Mouse (Mus musculus): Measurements from ENCODE around the gene Pfn4. TPM values are rescaled to one million over a fixed set of nuclear protein-coding genes. Genes with fewer than 3 reads are reported as not detected.
"Not testable (repeated sequence)": the region's sequence is repeated elsewhere in the genome, so short reads cannot be mapped to it uniquely, and the experiment has no call there.

Gene Pfn4
- polyA plus RNA-seq, 1 experiment from 2014 or later: 5.2 TPM

- Histone ChIP-seq H3K4me1 (replicated peaks; ENCODE audit: insufficient read depth, low read length) (no peaks in the 10 kb centered on the region), H3K27ac (no peak overlapping the region), H3K9me3 (replicated peaks; ENCODE audit: low read length) (no peaks in the 10 kb centered on the region), H3K27me3 (ENCODE audit: insufficient read depth, low read length) (no peaks in the 10 kb centered on the region), H3K4me2 (ENCODE audit: low read length) (no peak overlapping the region), H3K36me3 (ENCODE audit: insufficient read depth, low read length) (no peaks in the 10 kb centered on the region), H3K4me3 (replicated peaks; ENCODE audit: low read depth, low read length) (no peak overlapping the region), H3K9ac (ENCODE audit: low read depth, low read length) (no peak overlapping the region)
- 23% methylated on average over 4 of the region's 4 CpGs for WGBS
- DNase-seq (ENCODE audit: low spot score): peak; percentile 46
- ATAC-seq (replicated peaks; ENCODE audit: low FRiP score, low read depth): no peak
- no peak for TF ChIP-seq CTCF (IDR thresholded peaks at IDR 0.05; ENCODE audit: low read depth)
Measured at GRCm38 (mm10) chr12:4732332-4732731, 36.5 kb upstream of the Pfn4 start.

- 84% methylated on average over 18 of the region's 18 CpGs for WGBS
- no peaks in the 10 kb centered on the region for H3K36me3 ChIP-seq (ENCODE audit: insufficient read depth, low read length)
- H3K4me2 ChIP-seq (ENCODE audit: low read length): no peak within 1 kb of the TSS
Measured at GRCm38 (mm10) chr12:4738031-4738576, 30.7 kb upstream of the Pfn4 start, which contains the start of gene Fam228a. Gene Fam228a (minus strand): TSS chr12:4738430.

GRCm38 (mm10) chr12:4740823-4741222 lies 28.0 kb upstream of the Pfn4 start:
- H3K9ac ChIP-seq (ENCODE audit: low read depth, low read length): no peak overlapping the region
- no peaks in the 10 kb centered on the region for H3K9me3 ChIP-seq (replicated peaks; ENCODE audit: low read length)
- H3K4me1 ChIP-seq (replicated peaks; ENCODE audit: insufficient read depth, low read length): no peaks in the 10 kb centered on the region
- H3K27me3 ChIP-seq (ENCODE audit: insufficient read depth, low read length): no peaks in the 10 kb centered on the region
- DNase-seq (ENCODE audit: low spot score): no peak
- WGBS: 81% methylated on average over 7 of the region's 7 CpGs
- ATAC-seq (replicated peaks; ENCODE audit: low FRiP score, low read depth): no peak
- no peak overlapping the region for H3K4me2 ChIP-seq (ENCODE audit: low read length)
- H3K4me3 ChIP-seq (replicated peaks; ENCODE audit: low read depth, low read length): no peak overlapping the region
- H3K27ac ChIP-seq: no peak overlapping the region
- TF ChIP-seq CTCF (IDR thresholded peaks at IDR 0.05; ENCODE audit: low read depth): no peak
- no peaks in the 10 kb centered on the region for H3K36me3 ChIP-seq (ENCODE audit: insufficient read depth, low read length)

More at GRCm38 (mm10) chr12:4738031-4738576, 30.7 kb upstream of the Pfn4 start, which contains the start of gene Fam228a:
- Histone ChIP-seq H3K27me3 (ENCODE audit: insufficient read depth, low read length) (no peaks in the 10 kb centered on the region), H3K9ac (ENCODE audit: low read depth, low read length) (no peak within 1 kb of the TSS), H3K4me1 (replicated peaks; ENCODE audit: insufficient read depth, low read length) (no peaks in the 10 kb centered on the region), H3K4me3 (replicated peaks; ENCODE audit: low read depth, low read length) (no peak within 1 kb of the TSS), H3K27ac (no peak within 1 kb of the TSS), H3K9me3 (replicated peaks; ENCODE audit: low read length) (no peaks in the 10 kb centered on the region)
- ATAC-seq (replicated peaks; ENCODE audit: low FRiP score, low read depth) (no peak), DNase-seq (ENCODE audit: low spot score) (no peak)
- no peak for TF ChIP-seq CTCF (IDR thresholded peaks at IDR 0.05; ENCODE audit: low read depth)

- no peak overlapping the region for H3K27ac ChIP-seq
- H3K9me3 ChIP-seq (replicated peaks; ENCODE audit: low read length): no peaks in the 10 kb centered on the region
- peak; percentile 32; the same call in 1 of the 2 replicates for TF ChIP-seq CTCF (IDR thresholded peaks at IDR 0.05; ENCODE audit: low read depth)
- no peak overlapping the region for H3K4me2 ChIP-seq (ENCODE audit: low read length)
- ATAC-seq (replicated peaks; ENCODE audit: low FRiP score, low read depth) (no peak), DNase-seq (ENCODE audit: low spot score) (no peak)
- H3K9ac ChIP-seq (ENCODE audit: low read depth, low read length): no peak overlapping the region
- WGBS: 96% methylated on average over 3 of the region's 3 CpGs
- H3K4me1 ChIP-seq (replicated peaks; ENCODE audit: insufficient read depth, low read length): no peaks in the 10 kb centered on the region
- no peaks in the 10 kb centered on the region for H3K36me3 ChIP-seq (ENCODE audit: insufficient read depth, low read length)
- H3K27me3 ChIP-seq (ENCODE audit: insufficient read depth, low read length): no peaks in the 10 kb centered on the region
- no peak overlapping the region for H3K4me3 ChIP-seq (replicated peaks; ENCODE audit: low read depth, low read length)
Measured at GRCm38 (mm10) chr12:4742183-4742582, 26.6 kb upstream of the Pfn4 start.

GRCm38 (mm10) chr12:4744486-4744885 lies 24.3 kb upstream of the Pfn4 start:
- no peak overlapping the region for H3K9ac ChIP-seq (ENCODE audit: low read depth, low read length)
- no peaks in the 10 kb centered on the region for H3K4me1 ChIP-seq (replicated peaks; ENCODE audit: insufficient read depth, low read length)
- WGBS: 88% methylated on average over 10 of the region's 10 CpGs
- TF ChIP-seq CTCF (IDR thresholded peaks at IDR 0.05; ENCODE audit: low read depth): no peak
- no peaks in the 10 kb centered on the region for H3K36me3 ChIP-seq (ENCODE audit: insufficient read depth, low read length)
- ATAC-seq (replicated peaks; ENCODE audit: low FRiP score, low read depth) (no peak), DNase-seq (ENCODE audit: low spot score) (no peak)
- no peak overlapping the region for H3K4me3 ChIP-seq (replicated peaks; ENCODE audit: low read depth, low read length)
- H3K4me2 ChIP-seq (ENCODE audit: low read length): no peak overlapping the region
- no peak overlapping the region for H3K27ac ChIP-seq
- H3K9me3 ChIP-seq (replicated peaks; ENCODE audit: low read length): no peaks in the 10 kb centered on the region
- no peaks in the 10 kb centered on the region for H3K27me3 ChIP-seq (ENCODE audit: insufficient read depth, low read length)

- H3K4me2 ChIP-seq (ENCODE audit: low read length); H3K9me3 ChIP-seq (replicated peaks; ENCODE audit: low read length); ATAC-seq (replicated peaks; ENCODE audit: low FRiP score, low read depth); H3K27ac ChIP-seq; H3K36me3 ChIP-seq (ENCODE audit: insufficient read depth, low read length); H3K4me3 ChIP-seq (replicated peaks; ENCODE audit: low read depth, low read length); DNase-seq (ENCODE audit: low spot score); H3K4me1 ChIP-seq (replicated peaks; ENCODE audit: insufficient read depth, low read length); H3K9ac ChIP-seq (ENCODE audit: low read depth, low read length); H3K27me3 ChIP-seq (ENCODE audit: insufficient read depth, low read length): not testable (repeated sequence)
- WGBS: 89% methylated on average over 4 of the region's 4 CpGs
Measured at GRCm38 (mm10) chr12:4754451-4754850, 14.4 kb upstream of the Pfn4 start.

- Histone ChIP-seq H3K4me3 (replicated peaks; ENCODE audit: low read depth, low read length) (no peak overlapping the region), H3K4me1 (replicated peaks; ENCODE audit: insufficient read depth, low read length) (no peaks in the 10 kb centered on the region), H3K27ac (no peak overlapping the region), H3K9me3 (replicated peaks; ENCODE audit: low read length) (no peaks in the 10 kb centered on the region), H3K4me2 (ENCODE audit: low read length) (no peak overlapping the region), H3K36me3 (ENCODE audit: insufficient read depth, low read length) (no peaks in the 10 kb centered on the region), H3K27me3 (ENCODE audit: insufficient read depth, low read length) (no peaks in the 10 kb centered on the region), H3K9ac (ENCODE audit: low read depth, low read length) (no peak overlapping the region)
- TF ChIP-seq CTCF (IDR thresholded peaks at IDR 0.05; ENCODE audit: low read depth): no peak
- DNase-seq (ENCODE audit: low spot score) (no peak), ATAC-seq (replicated peaks; ENCODE audit: low FRiP score, low read depth) (no peak)
- WGBS: 54% methylated on average over 1 of the region's 1 CpGs
Measured at GRCm38 (mm10) chr12:4757060-4757459, 11.8 kb upstream of the Pfn4 start.

Data from kidney, postnatal 0 days (tissue).